In genomic region chr3:97262235-97262634, GRCm38 (mm10) we compare ENCODE assay signal across 17 mouse cellular contexts. TPM values are rescaled to one million over a fixed set of nuclear protein-coding genes. Genes with fewer than 3 reads are reported as not detected.
DNase-seq lines count a peak whose midpoint lies in the region; TF ChIP-seq lines count a peak whose summit lies in the region.
"Had no signal": no experiment of that assay in that cellular context is flagged by ENCODE, and none has a peak within 500 bp of the region (broad histone marks: within the 10 kb centered on the region; RNA-seq: fewer than 3 reads in every experiment).

No protein-coding gene starts in this region.

- H3K27ac ChIP-seq in left cerebral cortex, adult 2 months: no peak overlapping the region
- H3K27ac ChIP-seq: embryonic facial prominence, embryonic 15.5 days; forebrain, embryonic 10.5 days; hindbrain, embryonic 15.5 days; neural tube, embryonic 12.5 days; stomach, embryonic 15.5 days had no signal

- no peak for DNase-seq in left cerebral cortex, adult 2 months (ENCODE audit: extremely low spot score in 1 of 2, low spot score in 2 of 2)
- DNase-seq in left cerebral cortex, postnatal 4 days: no peak
- DNase-seq in 3T3-L1 (ENCODE audit: low read depth, low spot score): peak; percentile 6
- DNase-seq in B cell, adult 2 months: peak; percentile 16 to 23
- DNase-seq in induced T-regulatory cell, adult 2 months (ENCODE audit: low read depth): peak; percentile 7
- no peak for DNase-seq in urinary bladder, adult 18-20 months (ENCODE audit: low spot score in 2 of 2)
- no peak for DNase-seq in layer of hippocampus, adult 9-11 months
- DNase-seq: cerebellum, postnatal 10 days; gastrocnemius, postnatal 25 days; lung, adult 2 months; lung, postnatal 4 days; spleen, adult 18-20 months had no signal

- peak; percentile 19 for TF ChIP-seq CTCF in left cerebral cortex, adult 2 months (IDR thresholded peaks at IDR 0.05)

- intact Hi-C loops in left cerebral cortex, adult 2 months (cut with DNase I): no loop called here
- intact Hi-C loops in left cerebral cortex, postnatal 4 days (cut with DNase I): no loop called here

- no peak overlapping the region for H3K4me3 ChIP-seq in left cerebral cortex, adult 2 months
- H3K4me3 ChIP-seq: embryonic facial prominence, embryonic 15.5 days; forebrain, embryonic 10.5 days; hindbrain, embryonic 15.5 days; neural tube, embryonic 12.5 days; stomach, embryonic 15.5 days had no signal

RNA-seq across cellular contexts. Expression of gene Bcl9, which starts 35.5 kb away (rescaled TPM):
- 10 to 100 TPM; 55.3 to 60.0 TPM for total RNA-seq in left cerebral cortex, adult 2 months (2021)
- 100 to 1,000 TPM; 106 to 107 TPM for total RNA-seq in left cerebral cortex, postnatal 4 days (2021)

Comparison
In these comparisons a context has a peak if more than half of its experiments do, and no peak if none do; other contexts are left out.
1. DNase-seq: peak in 3T3-L1 (single experiment), B cell, adult 2 months (2 of 2) and induced T-regulatory cell, adult 2 months (single experiment); none in left cerebral cortex, adult 2 months (0 of 2), left cerebral cortex, postnatal 4 days (single experiment), urinary bladder, adult 18-20 months (0 of 2) and layer of hippocampus, adult 9-11 months (single experiment).